Mouse (Mus musculus) CH12.LX (cell line): Measurements from ENCODE around the gene Kcmf1. TPM values are rescaled to one million over a fixed set of nuclear protein-coding genes. Genes with fewer than 3 reads are reported as not detected.

Source experiments
- DNase-seq: peaks from one replicate; pipeline ENCODE4 v3.0.0-alpha.2; 2013; ENCODE audit errors: extremely low read depth
- H3K27ac ChIP-seq: 2 replicates; pipeline ENCODE4 v1.5.1; 2012; ENCODE audit warnings: low read depth, mild to moderate bottlenecking, control low read depth, moderate library complexity; ENCODE audit not compliant: insufficient read depth
- H3K27me3 ChIP-seq: replicated peaks from 2 replicates; pipeline ENCODE3; 2012; ENCODE audit warnings: inconsistent platforms
- H3K36me3 ChIP-seq, 2 experiments: replicated peaks in 1 of 2; 2 replicates each; pipeline versions ENCODE3 to v1.6.1; 2012; ENCODE audit warnings: inconsistent platforms in 1 of 2, low read length in 1 of 2, mild to moderate bottlenecking in 1 of 2, mixed read lengths in 1 of 2, moderate library complexity in 1 of 2; ENCODE audit not compliant: control insufficient read depth in 1 of 2, insufficient read depth in 1 of 2
- H3K4me1 ChIP-seq, 2 experiments: 2 replicates each; pipeline ENCODE4 v1.6.1; 2012; ENCODE audit warnings: inconsistent platforms in 1 of 2, moderate library complexity in 1 of 2; ENCODE audit not compliant: insufficient read depth in 2 of 2, control insufficient read depth in 1 of 2
- H3K4me2 ChIP-seq: 2 replicates; pipeline ENCODE4 v1.6.1; 2012; ENCODE audit warnings: low read depth, mild to moderate bottlenecking, control low read depth; ENCODE audit not compliant: poor library complexity, insufficient read depth, severe bottlenecking
- H3K4me3 ChIP-seq, 3 experiments: fragments of 150-350 bp in 1 of 3; sonication (generic) in 1 of 3; replicated peaks in 1 of 3; 2 replicates each; pipeline versions ENCODE3 to v1.5.1; 2011 to 2012; ENCODE audit warnings: low read depth in 2 of 3, low read length in 2 of 3, mild to moderate bottlenecking in 2 of 3, moderate library complexity in 2 of 3, control low read depth in 1 of 3, improper control_type of control experiment in 1 of 3, inconsistent platforms in 1 of 3, mixed read lengths in 1 of 3; ENCODE audit not compliant: poor library complexity in 1 of 3
- H3K79me2 ChIP-seq: replicated peaks from 2 replicates; pipeline ENCODE4 v1.6.1; 2012; ENCODE audit warnings: mild to moderate bottlenecking, moderate library complexity; ENCODE audit not compliant: control insufficient read depth, poor library complexity, insufficient read depth, severe bottlenecking; ENCODE audit errors: extremely low read depth
- H3K9ac ChIP-seq: 2 replicates; pipeline ENCODE4 v1.6.1; 2012; ENCODE audit warnings: low read depth, mild to moderate bottlenecking, control low read depth, moderate library complexity; ENCODE audit not compliant: insufficient read depth
- H3K9me3 ChIP-seq: replicated peaks from 2 replicates; pipeline ENCODE3; 2012; ENCODE audit warnings: low read length, inconsistent platforms, mixed read lengths
- CHD1 ChIP-seq: IDR thresholded peaks from 2 replicates; pipeline ENCODE4 v1.6.1; 2012; ENCODE audit warnings: low read depth, low read length, improper control_type of control experiment, inconsistent platforms
- CHD2 ChIP-seq: IDR thresholded peaks from 2 replicates; pipeline ENCODE4 v1.6.1; 2011; ENCODE audit warnings: low read length, improper control_type of control experiment
- CTCF ChIP-seq, 2 experiments: IDR thresholded peaks in 1 of 2; conservative IDR thresholded peaks in 1 of 2; 2 replicates each; pipeline ENCODE4 v1.5.1; 2011 to 2012; ENCODE audit warnings: low read depth in 2 of 2, low read length in 2 of 2, improper control_type of control experiment in 1 of 2, inconsistent platforms in 1 of 2, mild to moderate bottlenecking in 1 of 2, moderate library complexity in 1 of 2
- E2F4 ChIP-seq: IDR thresholded peaks from 2 replicates; pipeline ENCODE4 v1.6.1; 2011; ENCODE audit warnings: low read depth, low read length, improper control_type of control experiment; ENCODE audit not compliant: insufficient replicate concordance
- EP300 ChIP-seq: IDR thresholded peaks from 2 replicates; pipeline ENCODE4 v1.6.1; 2011; ENCODE audit warnings: low read length, improper control_type of control experiment
- ETS1 ChIP-seq: conservative IDR thresholded peaks from 2 replicates; pipeline ENCODE4 v1.6.1; 2012; ENCODE audit warnings: low read depth, mild to moderate bottlenecking, inconsistent platforms, low read length, improper control_type of control experiment, moderate library complexity
- GABPA ChIP-seq: IDR thresholded peaks from 2 replicates; pipeline ENCODE4 v1.6.1; 2012; ENCODE audit warnings: low read depth, low read length, improper control_type of control experiment, inconsistent platforms; ENCODE audit not compliant: insufficient replicate concordance
- MAFK ChIP-seq: IDR thresholded peaks from 2 replicates; pipeline ENCODE4 v1.6.1; 2011; ENCODE audit warnings: low read length, improper control_type of control experiment; ENCODE audit not compliant: insufficient replicate concordance
- MAZ ChIP-seq: IDR thresholded peaks from 2 replicates; pipeline ENCODE4 v1.6.1; 2012; ENCODE audit warnings: low read depth, mild to moderate bottlenecking, inconsistent platforms, low read length, improper control_type of control experiment, moderate library complexity
- MEF2A ChIP-seq: IDR thresholded peaks from 2 replicates; pipeline ENCODE4 v1.6.1; 2014; ENCODE audit warnings: low read depth, mild to moderate bottlenecking, inconsistent platforms, low read length, improper control_type of control experiment, borderline replicate concordance
- MXI1 ChIP-seq: IDR thresholded peaks from 2 replicates; pipeline ENCODE4 v1.6.1; 2011; ENCODE audit warnings: mild to moderate bottlenecking, low read depth, low read length, improper control_type of control experiment
- NELFE ChIP-seq: IDR thresholded peaks from 2 replicates; pipeline ENCODE4 v1.6.1; 2011; ENCODE audit warnings: low read depth, low read length, improper control_type of control experiment
- NRF1 ChIP-seq: IDR thresholded peaks from 2 replicates; pipeline ENCODE4 v1.6.1; 2014; ENCODE audit warnings: low read depth, mild to moderate bottlenecking, inconsistent platforms, low read length, improper control_type of control experiment, moderate library complexity
- POLR2A ChIP-seq: IDR thresholded peaks from 2 replicates; pipeline ENCODE4 v1.6.1; 2011; ENCODE audit warnings: low read depth, mild to moderate bottlenecking, improper control_type of control experiment, low read length
- RCOR1 ChIP-seq: conservative IDR thresholded peaks from 2 replicates; pipeline ENCODE4 v1.6.1; 2012; ENCODE audit warnings: low read depth, mild to moderate bottlenecking, inconsistent platforms, low read length, improper control_type of control experiment
- TBP ChIP-seq: conservative IDR thresholded peaks from 2 replicates; pipeline ENCODE4 v1.6.1; 2011; ENCODE audit warnings: low read depth, low read length, improper control_type of control experiment
- TCF12 ChIP-seq: IDR thresholded peaks from 2 replicates; pipeline ENCODE4 v1.6.1; 2014; ENCODE audit warnings: low read depth, mild to moderate bottlenecking, inconsistent platforms, low read length, improper control_type of control experiment
- UBTF ChIP-seq: IDR thresholded peaks from 2 replicates; pipeline ENCODE4 v1.6.1; 2012; ENCODE audit warnings: low read depth, mild to moderate bottlenecking, inconsistent platforms, low read length, improper control_type of control experiment, moderate library complexity
- USF1 ChIP-seq: IDR thresholded peaks from 2 replicates; pipeline ENCODE4 v1.6.1; 2014; ENCODE audit warnings: low read depth, mild to moderate bottlenecking, inconsistent platforms, low read length, improper control_type of control experiment
- ZMIZ1 ChIP-seq: IDR thresholded peaks from 2 replicates; pipeline ENCODE4 v1.6.1; 2012; ENCODE audit warnings: low read depth, mild to moderate bottlenecking, inconsistent platforms, low read length, improper control_type of control experiment
- dilution Hi-C: fragments of 300-500 bp; cut with MboI; formaldehyde crosslinking; loops from 2 replicates; pipeline ENCODE4 v1.14.3; 2020; ENCODE audit warnings: low sequenced_read_pairs; ENCODE audit not compliant: extremely low pct_unique_long_range_greater_than_20kb, extremely low pct_ligation_motif_present
- in situ Hi-C: fragments of 300-500 bp; cut with MboI; formaldehyde crosslinking; loops from 3 replicates; pipeline ENCODE4 v1.14.3; 2019; ENCODE audit warnings: low sequenced_read_pairs, low pct_ligation_motif_present, low pct_unique_long_range_greater_than_20kb, mixed read lengths
- polyA plus RNA-seq: library from polyadenylated mRNA; unstranded; fragments of >175 nt; gene quantifications from 2 replicates; pipeline ENCODE4 v1.2.1, GENCODE M21; 2012; ENCODE audit warnings: low read depth; ENCODE audit not compliant: insufficient read length
- total RNA-seq, 2 experiments: library from RNA; depleted of rRNA; stranded (reverse); fragments of 300-350 nt in 1 of 2; fragments of >200 nt in 1 of 2; gene quantifications; 2 replicates each; pipeline ENCODE4 v1.2.3; 2012 to 2014

Kcmf1 gene
- total and polyA plus RNA-seq, 3 experiments = 98.0 to 207 (median 108) TPM

DNA sequence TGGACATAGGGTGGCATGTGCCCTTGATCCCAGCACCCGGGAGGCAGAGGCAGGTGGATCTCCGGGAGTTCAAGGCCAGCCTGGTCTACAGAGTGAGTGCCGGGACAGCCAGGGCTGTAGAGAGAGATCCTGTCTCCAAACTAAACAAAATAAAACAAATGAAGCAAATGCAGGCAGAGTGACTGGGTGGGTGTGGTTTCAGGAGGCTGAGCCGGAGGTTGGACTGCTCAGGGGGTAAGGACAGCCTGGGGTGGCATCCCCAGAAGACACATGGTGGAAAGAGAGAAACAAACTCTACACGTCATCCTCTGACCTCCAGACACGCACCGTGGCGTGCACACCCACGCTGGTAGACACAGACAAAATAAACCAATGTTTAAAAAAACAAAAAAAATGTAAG lies 86.3 kb downstream of the Kcmf1 start:
- no peak for DNase-seq
- Histone ChIP-seq H3K27ac (no peak overlapping the region), H3K9ac (no peak overlapping the region)
- TF ChIP-seq ZMIZ1 (no peak), NELFE (no peak), POLR2A (no peak), CHD1 (no peak), EP300 (no peak), E2F4 (no peak), MEF2A (no peak), GABPA (no peak), TBP (no peak), NRF1 (no peak), MXI1 (no peak), CHD2 (no peak)
- TF ChIP-seq, all 38 proteins: peak for 0
- dilution Hi-C loops (no loop called here), in situ Hi-C loops (no loop called here)
- Histone ChIP-seq H3K4me1 (no peaks in the 10 kb centered on the region), H3K79me2 (no peaks in the 10 kb centered on the region), H3K4me2 (no peak overlapping the region), H3K4me3 (no peak overlapping the region), H3K27me3 (no peaks in the 10 kb centered on the region), H3K9me3 (no peaks in the 10 kb centered on the region), H3K36me3 (no peaks in the 10 kb centered on the region)

DNA sequence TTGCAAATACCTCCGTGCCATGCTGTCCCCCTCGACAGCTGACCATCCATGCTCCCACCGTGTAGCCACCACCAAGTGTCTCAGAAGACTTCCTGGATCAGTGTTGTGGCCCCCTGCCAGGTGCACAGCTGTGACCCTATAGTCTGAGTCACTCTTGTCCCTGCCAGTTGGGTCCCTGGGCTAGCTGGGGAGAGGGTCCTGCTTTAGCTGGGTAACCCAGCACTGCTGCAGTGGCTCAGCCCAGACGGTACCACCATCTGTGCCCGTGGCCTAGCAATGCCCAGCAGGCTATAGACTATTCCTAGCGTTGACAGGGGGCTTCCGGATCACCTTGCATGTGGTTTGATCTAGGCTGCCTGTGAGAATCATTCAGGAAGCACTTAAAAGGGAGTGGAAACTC lies 89.5 kb downstream of the Kcmf1 start:
- Histone ChIP-seq H3K27me3 (no peaks in the 10 kb centered on the region), H3K4me1 (no peaks in the 10 kb centered on the region), H3K9me3 (no peaks in the 10 kb centered on the region), H3K4me3 (no peak overlapping the region), H3K36me3 (no peaks in the 10 kb centered on the region), H3K79me2 (no peaks in the 10 kb centered on the region), H3K4me2 (no peak overlapping the region), H3K9ac (no peak overlapping the region), H3K27ac (no peak overlapping the region)
- no peak for DNase-seq
- no peak for TF ChIP-seq CHD1
- TF ChIP-seq MXI1 = no peak
- TF ChIP-seq MAZ = no peak
- no peak for TF ChIP-seq USF1
- TF ChIP-seq ZMIZ1 = no peak
- TF ChIP-seq NRF1 = no peak
- no peak for TF ChIP-seq MEF2A
- no peak for TF ChIP-seq ETS1
- TF ChIP-seq TCF12 = no peak
- TF ChIP-seq TBP = no peak
- no peak for TF ChIP-seq CTCF (conservative IDR thresholded peaks at IDR 0.05 in 1 of 2, IDR thresholded peaks at IDR 0.05 in 1 of 2; ENCODE audit: low read depth in 2 of 2, low read length in 2 of 2)
- TF ChIP-seq UBTF = no peak
- TF ChIP-seq GABPA = no peak
- TF ChIP-seq POLR2A = no peak
- no peak for TF ChIP-seq MAFK
- no peak for TF ChIP-seq CHD2
- TF ChIP-seq RCOR1 = no peak
- TF ChIP-seq, all 38 proteins: peak for 0
- dilution Hi-C loops (no loop called here), in situ Hi-C loops (no loop called here)
